Mouse (Mus musculus) neural tube, embryonic 12.5 days (tissue): ENCODE data around the gene Cul4a. TPM values are rescaled to one million over a fixed set of nuclear protein-coding genes. Genes with fewer than 3 reads are reported as not detected.

Experiments
- ATAC-seq: fragments of 200-750 bp; cut with Nextera tagmentation; 2 replicates; pipeline ENCODE4 v1.8.0; 2017; ENCODE audit warnings: low read depth, mild to moderate bottlenecking, moderate TSS enrichment, moderate library complexity; ENCODE audit not compliant: low FRiP score
- H3K27ac ChIP-seq: fragments of 300-500 bp; sonication (generic); 2 replicates; pipeline ENCODE4 v1.5.1; 2016
- H3K27me3 ChIP-seq: fragments of 300-500 bp; sonication (generic); replicated peaks from 2 replicates; pipeline ENCODE4 v1.6.1; 2016; ENCODE audit warnings: mild to moderate bottlenecking
- H3K36me3 ChIP-seq: fragments of 300-500 bp; sonication (generic); 2 replicates; pipeline ENCODE4 v1.6.1; 2016; ENCODE audit warnings: mild to moderate bottlenecking
- H3K4me1 ChIP-seq: fragments of 300-500 bp; sonication (generic); 2 replicates; pipeline ENCODE4 v1.6.1; 2016
- H3K4me2 ChIP-seq: fragments of 300-500 bp; sonication (generic); replicated peaks from 2 replicates; pipeline ENCODE4 v1.6.1; 2016; ENCODE audit warnings: mild to moderate bottlenecking
- H3K4me3 ChIP-seq: fragments of 300-500 bp; sonication (generic); 2 replicates; pipeline ENCODE4 v1.5.1; 2016
- H3K9ac ChIP-seq: fragments of 300-500 bp; sonication (generic); 2 replicates; pipeline ENCODE4 v1.6.1; 2016; ENCODE audit warnings: mild to moderate bottlenecking
- H3K9me3 ChIP-seq: fragments of 300-500 bp; sonication (generic); 2 replicates; pipeline ENCODE4 v1.6.1; 2016; ENCODE audit warnings: mild to moderate bottlenecking
- WGBS: fragments of 180-500 bp; shearing (Covaris S2); methylation state at CpG from one replicate; pipeline ENCODE4 v1.1.7; 2016; 5-methylcytosine and 5-hydroxymethylcytosine counted together
- microRNA counts: library from miRNA; unstranded; fragments of <30 nt; microRNA quantifications from one replicate; lab custom pipeline; 2017
- microRNA-seq: library from miRNA; unstranded; fragments of <30 nt; microRNA quantifications from one replicate; pipeline ENCODE4, GENCODE M21; 2017
- polyA plus RNA-seq: library from polyadenylated mRNA; unstranded; fragments of >200 nt; fragmentation: Nextera tagmentation; extraction: Ambion mirVana; gene quantifications from 2 replicates; pipeline ENCODE4 v1.2.1, GENCODE M21; 2016

Cul4a gene
- polyA plus RNA-seq, 1 experiment from 2014 or later, result 84.7 TPM

DNA sequence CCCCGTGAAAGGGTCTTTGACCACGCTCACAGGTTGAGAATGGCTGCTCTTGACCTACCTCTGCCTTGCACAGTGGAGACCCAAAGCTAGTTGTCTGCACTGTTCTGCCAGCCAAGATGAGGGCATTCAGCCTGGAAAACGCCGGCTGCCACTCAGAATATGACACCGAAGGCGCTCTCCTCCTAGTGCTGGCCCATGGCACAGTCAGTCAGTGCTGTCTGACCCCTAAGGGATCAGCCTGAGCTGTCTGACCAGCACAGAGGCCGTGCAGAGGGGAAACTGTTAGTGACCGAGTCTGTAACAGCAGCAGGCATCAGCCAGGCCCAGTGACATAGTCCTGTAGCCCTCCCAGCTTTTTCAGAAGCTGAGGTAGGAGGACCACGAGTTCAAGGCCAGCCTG lies 81.8 kb downstream of the Cul4a start:
- H3K9me3 ChIP-seq, result no peaks in the 10 kb centered on the region
- 86% methylated on average over 9 of the region's 9 CpGs for WGBS
- no peaks in the 10 kb centered on the region for H3K4me1 ChIP-seq
- no peak overlapping the region for H3K27ac ChIP-seq
- H3K4me2 ChIP-seq, result no peak overlapping the region
- H3K9ac ChIP-seq, result no peak overlapping the region
- H3K4me3 ChIP-seq, result no peak overlapping the region
- H3K36me3 ChIP-seq, result no peaks in the 10 kb centered on the region; the same call in 1 of the 2 replicates
- H3K27me3 ChIP-seq, result no peaks in the 10 kb centered on the region
- no peak for ATAC-seq

DNA sequence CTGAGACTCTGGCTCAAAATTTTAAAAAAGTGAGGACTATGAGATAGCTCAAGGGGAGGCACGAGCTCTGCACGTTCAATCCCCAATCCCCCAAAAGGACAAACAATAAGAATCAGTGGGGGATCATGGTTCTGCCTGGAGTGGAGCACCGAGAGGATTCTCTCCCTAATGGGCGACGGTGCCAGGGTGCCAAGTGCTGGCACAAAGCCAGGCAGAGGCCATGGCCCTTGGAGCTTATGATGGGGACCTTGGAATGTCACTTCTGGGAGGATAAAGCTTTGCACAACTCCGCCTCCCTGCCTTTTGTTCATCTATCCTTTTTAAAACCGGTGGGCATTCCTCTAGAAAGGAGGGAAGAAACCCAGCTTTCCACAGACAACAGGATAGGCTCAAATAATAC lies 82.2 kb downstream of the Cul4a start:
- no peak overlapping the region for H3K27ac ChIP-seq
- no peaks in the 10 kb centered on the region; the same call in 1 of the 2 replicates for H3K36me3 ChIP-seq
- no peaks in the 10 kb centered on the region for H3K4me1 ChIP-seq
- H3K9me3 ChIP-seq, result no peaks in the 10 kb centered on the region
- H3K27me3 ChIP-seq, result no peaks in the 10 kb centered on the region
- no peak overlapping the region for H3K4me3 ChIP-seq
- WGBS, result 64% methylated on average over 7 of the region's 7 CpGs
- ATAC-seq, result no peak
- H3K9ac ChIP-seq, result no peak overlapping the region
- no peak overlapping the region for H3K4me2 ChIP-seq

DNA sequence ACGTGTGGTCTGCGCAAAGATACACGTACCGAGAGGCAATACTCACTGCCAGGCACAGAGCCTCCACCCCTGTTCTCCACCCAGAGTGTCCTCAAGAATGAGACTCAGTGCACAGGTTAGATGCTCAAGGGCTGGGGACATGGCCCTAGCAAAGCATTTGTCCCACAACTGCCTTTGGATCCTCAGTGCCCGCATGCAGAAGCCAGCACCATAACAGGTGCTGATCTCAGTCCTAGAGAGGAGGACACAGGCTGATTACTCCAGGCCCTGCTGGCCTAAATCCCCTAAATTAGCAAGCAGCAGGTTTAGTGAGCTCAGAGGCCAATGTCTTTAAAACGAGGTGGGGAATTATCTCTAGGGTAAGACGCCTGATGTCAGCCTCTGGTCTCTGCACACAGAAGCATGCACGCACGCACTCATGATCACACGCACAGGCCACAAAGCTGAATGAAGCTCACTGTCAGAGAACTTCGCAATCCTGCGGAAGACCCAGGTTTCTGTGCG lies 82.7 kb downstream of the Cul4a start:
- Histone ChIP-seq H3K9ac (no peak overlapping the region), H3K4me2 (no peak overlapping the region), H3K36me3 (no peaks in the 10 kb centered on the region; the same call in 1 of the 2 replicates), H3K27ac (no peak overlapping the region), H3K9me3 (no peaks in the 10 kb centered on the region), H3K4me3 (no peak overlapping the region), H3K4me1 (no peaks in the 10 kb centered on the region), H3K27me3 (no peaks in the 10 kb centered on the region)
- 92% methylated on average over 13 of the region's 13 CpGs for WGBS
- no peak for ATAC-seq

DNA sequence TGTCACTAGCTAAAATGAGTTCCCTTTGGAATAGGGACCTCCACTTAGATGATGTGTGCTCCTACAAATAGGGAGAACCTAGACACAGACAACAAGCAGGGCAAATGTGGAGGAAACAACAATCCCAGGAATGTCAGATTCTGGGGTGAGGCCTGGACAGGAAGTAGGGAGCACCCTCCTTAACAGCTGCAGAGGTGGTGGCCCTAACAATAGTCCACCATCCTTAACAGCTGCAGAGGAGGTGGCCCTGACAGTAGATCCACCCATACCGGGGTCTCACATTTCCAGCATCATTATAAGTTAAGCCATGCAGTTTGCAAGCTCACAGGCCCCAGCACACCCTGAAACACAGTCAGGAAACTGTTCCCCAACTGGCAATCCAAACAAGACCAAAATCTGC lies 83.4 kb downstream of the Cul4a start:
- WGBS, result 95% methylated on average over 1 of the region's 1 CpGs
- ATAC-seq, result no peak

DNA sequence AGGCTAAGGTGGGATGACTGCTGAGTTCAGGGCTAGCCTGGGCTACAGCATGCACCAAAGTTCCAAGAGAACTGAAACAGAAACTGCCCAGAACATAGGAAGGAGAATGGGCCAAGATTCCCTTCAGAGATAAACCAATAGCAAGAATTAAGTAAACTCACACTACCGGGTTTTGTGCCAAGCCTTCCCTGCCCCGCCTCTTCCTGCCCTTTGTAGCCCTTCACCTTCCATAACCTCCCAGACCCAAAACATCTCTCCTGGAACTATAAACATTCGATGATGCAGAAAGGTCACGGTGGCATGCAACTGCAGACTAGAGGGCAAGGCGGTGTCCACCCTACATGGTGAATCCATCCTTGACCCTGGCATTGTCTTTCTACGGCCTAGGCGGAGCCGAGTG lies 84.8 kb downstream of the Cul4a start:
- 93% methylated on average over 8 of the region's 8 CpGs for WGBS
- no peak for ATAC-seq

More for the DNA sequence above, 83.4 kb downstream of the Cul4a start:
- Histone ChIP-seq H3K4me2 (no peak overlapping the region), H3K9ac (no peak overlapping the region), H3K36me3 (no peaks in the 10 kb centered on the region; the same call in 1 of the 2 replicates), H3K4me1 (no peaks in the 10 kb centered on the region), H3K27me3 (no peaks in the 10 kb centered on the region), H3K9me3 (no peaks in the 10 kb centered on the region), H3K4me3 (no peak overlapping the region), H3K27ac (no peak overlapping the region)

DNA sequence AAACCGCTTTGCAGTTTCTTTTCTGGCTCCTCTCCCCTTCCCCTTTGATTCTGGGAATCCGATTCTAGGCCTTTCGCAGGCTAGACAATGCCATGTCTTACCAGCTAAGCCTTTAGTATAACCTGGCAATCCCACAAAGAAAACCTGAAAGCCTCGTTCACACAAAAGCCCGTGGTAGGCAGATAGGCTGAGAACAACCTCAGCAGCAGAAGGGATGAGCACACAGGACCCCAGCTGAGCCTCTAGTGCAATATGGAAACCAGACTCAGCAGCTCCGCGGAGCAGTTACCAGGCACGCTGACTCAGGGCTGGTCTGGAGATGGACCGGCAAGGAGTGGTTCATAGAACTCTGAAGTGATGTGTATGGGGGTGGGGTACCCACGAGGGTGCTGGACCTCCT lies 89.4 kb downstream of the Cul4a start:
- no peak for ATAC-seq
- 52% methylated on average over 10 of the region's 10 CpGs for WGBS

More for the DNA sequence above, 84.8 kb downstream of the Cul4a start:
- Histone ChIP-seq H3K9me3 (no peaks in the 10 kb centered on the region), H3K9ac (no peak overlapping the region), H3K36me3 (no peaks in the 10 kb centered on the region; the same call in 1 of the 2 replicates), H3K4me3 (no peak overlapping the region), H3K27ac (no peak overlapping the region), H3K27me3 (no peaks in the 10 kb centered on the region), H3K4me1 (no peaks in the 10 kb centered on the region), H3K4me2 (no peak overlapping the region)

DNA sequence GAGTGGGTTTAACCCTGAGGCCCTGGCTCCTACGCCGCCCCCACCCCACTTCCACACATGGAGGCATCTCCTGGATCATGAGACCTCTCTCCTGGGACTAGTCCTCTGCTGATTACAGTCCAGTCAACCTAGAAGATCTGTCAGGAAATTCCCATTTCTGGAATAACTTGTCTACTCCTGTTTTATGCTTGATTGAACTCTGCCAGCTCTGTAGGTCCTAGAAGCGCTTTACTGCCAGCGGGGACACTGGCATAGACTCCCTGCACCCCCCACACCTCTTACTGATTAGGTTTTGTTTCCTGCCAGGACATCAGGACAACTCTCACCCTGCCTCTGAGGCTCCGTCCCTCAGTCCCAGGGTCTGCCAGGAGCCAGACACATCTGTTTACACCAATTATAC lies 92.1 kb downstream of the Cul4a start:
- 87% methylated on average over 5 of the region's 5 CpGs for WGBS
- Histone ChIP-seq H3K9ac (no peak overlapping the region), H3K4me3 (no peak overlapping the region), H3K9me3 (no peaks in the 10 kb centered on the region), H3K4me1 (peaks cover 9% of the 10 kb centered on the region), H3K27me3 (peaks cover 29% of the 10 kb centered on the region), H3K36me3 (no peaks in the 10 kb centered on the region), H3K27ac (no peak overlapping the region), H3K4me2 (no peak overlapping the region)
- ATAC-seq, result no peak

More for the DNA sequence above, 89.4 kb downstream of the Cul4a start:
- peaks cover 4% of the 10 kb centered on the region for H3K4me1 ChIP-seq
- H3K36me3 ChIP-seq, result no peaks in the 10 kb centered on the region
- H3K4me3 ChIP-seq, result no peak overlapping the region
- H3K27ac ChIP-seq, result no peak overlapping the region
- H3K27me3 ChIP-seq, result peaks cover 5% of the 10 kb centered on the region; the same call in 1 of the 2 replicates
- no peak overlapping the region for H3K9ac ChIP-seq
- no peaks in the 10 kb centered on the region for H3K9me3 ChIP-seq
- H3K4me2 ChIP-seq, result no peak overlapping the region

MicroRNAs within 50 kb of the gene (microRNA counts, 519-probe panel; counts per million panel counts)
- 342 counts per million, percentile 67 among the panel's probes with 10 or more counts for microRNA mmu-miR-1968 (lab: Ali Mortazavi, UCI)

Small RNAs within 50 kb of the gene (microRNA-seq; reads per million reads assigned to microRNA genes)
- 13.5 reads per million, percentile 25 among the genes with 10 or more reads in this experiment for gene Mir1968
- gene Mir7065, result not detected

Other genes starting within 250 kb of the Cul4a start
- gene Mcf2l, start 231.8 kb upstream of the Cul4a start, polyA plus RNA-seq, result 97.0 and 98.9 TPM in 2 replicates
- gene F7, start 79.6 kb upstream of the Cul4a start, polyA plus RNA-seq, result 0.10 and 0.14 TPM in 2 replicates
- gene F10, start 68.3 kb upstream of the Cul4a start, polyA plus RNA-seq, result 0.23 and 0.43 TPM in 2 replicates
- 0.41 and 0.53 TPM in 2 replicates for gene Proz, start 44.7 kb upstream of the Cul4a start, polyA plus RNA-seq
- gene Pcid2, start 162 bp upstream of the Cul4a start, polyA plus RNA-seq, result 54.9 and 56.5 TPM in 2 replicates
- gene Lamp1, start 53.5 kb downstream of the Cul4a start, polyA plus RNA-seq, result 247 and 255 TPM in 2 replicates
- 11.1 and 11.3 TPM in 2 replicates for gene Grtp1, start 95.0 kb downstream of the Cul4a start, polyA plus RNA-seq
- 0.45 and 0.47 TPM in 2 replicates for gene Adprhl1, start 148.5 kb downstream of the Cul4a start, polyA plus RNA-seq
- gene Dcun1d2, start 182.5 kb downstream of the Cul4a start, polyA plus RNA-seq, result 33.1 and 34.4 TPM in 2 replicates
- 45.8 and 51.5 TPM in 2 replicates for gene Tmco3, start 182.6 kb downstream of the Cul4a start, polyA plus RNA-seq
- 148 and 152 TPM in 2 replicates for gene Tfdp1, start 233.1 kb downstream of the Cul4a start, polyA plus RNA-seq